Mouse (Mus musculus) G1E (cell line): ENCODE data around the gene Ccr9.

Experiments used
- CTCF ChIP-seq: IDR thresholded peaks from 2 replicates; pipeline ENCODE4 v1.5.1; 2012; ENCODE audit warnings: low read depth, low read length, inconsistent platforms, mixed read lengths
- GATA1 ChIP-seq: IDR thresholded peaks from 2 replicates; pipeline ENCODE4 v1.6.1; 2012; ENCODE audit warnings: borderline replicate concordance, low read length, inconsistent platforms, mixed read lengths
- TAL1 ChIP-seq: conservative IDR thresholded peaks from 2 replicates; pipeline ENCODE4 v1.6.1; 2012; ENCODE audit warnings: low read depth, low read length, inconsistent platforms, mixed read lengths

DNA sequence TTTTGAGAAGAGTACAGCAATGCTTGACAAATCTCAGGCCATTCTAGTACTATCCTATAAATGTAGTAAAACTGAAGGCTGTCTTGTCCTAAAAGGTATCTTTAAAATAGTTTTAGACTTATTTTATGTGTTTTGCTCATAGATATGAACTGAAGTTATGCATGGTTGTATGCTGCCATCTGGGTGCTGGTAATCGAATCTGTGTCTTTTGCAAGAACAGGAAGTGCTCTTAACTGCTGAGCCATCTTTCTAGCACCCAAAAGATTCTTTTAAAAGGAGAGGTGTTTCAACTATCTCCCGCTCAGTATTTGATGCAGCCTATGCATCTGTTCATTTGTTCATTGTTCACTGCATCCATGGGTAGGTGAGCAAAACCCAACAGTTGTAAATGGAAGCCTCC lies 127.0 kb downstream of the Ccr9 start:
- TF ChIP-seq TAL1 (no peak), CTCF (no peak), GATA1 (no peak)
